Mouse (Mus musculus) monocyte, adult 2 months (primary cell): ENCODE data around the gene Sptssa.
"Not testable (repeated sequence)": the region's sequence is repeated elsewhere in the genome, so short reads cannot be mapped to it uniquely, and the experiment has no call there.

ENCODE experiments used
- DNase-seq, 2 experiments: peaks; one replicate each; pipeline ENCODE4 v3.0.0; 2022; ENCODE audit warnings: low spot score in 2 of 2, low read depth in 1 of 2

The Sptssa gene

GRCm38 (mm10) chr12:54656396-54657171 is at the start of gene Sptssa:
Gene Sptssa (minus strand): TSS chr12:54656573.
- DNase-seq: peak; percentile 89 to 91

DNA sequence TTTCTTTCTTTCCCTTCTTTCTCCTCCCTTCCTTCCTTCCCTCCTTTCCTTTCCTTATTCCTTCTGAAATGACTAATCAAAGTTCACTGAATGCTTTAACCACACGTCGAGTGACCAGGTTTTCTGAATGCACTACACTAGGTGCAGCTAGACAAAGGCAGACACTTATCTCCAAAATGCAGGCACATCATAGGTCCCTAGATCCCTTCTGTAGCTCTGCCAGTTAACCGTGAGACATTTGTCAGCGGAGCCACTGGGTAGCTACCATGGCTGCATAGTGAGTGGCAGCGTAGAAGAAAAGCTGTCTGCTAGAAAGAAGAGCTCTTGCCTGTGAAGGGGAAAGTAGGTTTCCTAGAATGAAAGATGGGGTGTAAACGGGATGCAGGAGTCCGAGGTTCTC is 43.0 kb upstream of the Sptssa start:
- no peak for DNase-seq

- DNase-seq: no peak
These were observed 41.4 kb upstream of the Sptssa start for GRCm38 (mm10) chr12:54697791-54698250.

DNA sequence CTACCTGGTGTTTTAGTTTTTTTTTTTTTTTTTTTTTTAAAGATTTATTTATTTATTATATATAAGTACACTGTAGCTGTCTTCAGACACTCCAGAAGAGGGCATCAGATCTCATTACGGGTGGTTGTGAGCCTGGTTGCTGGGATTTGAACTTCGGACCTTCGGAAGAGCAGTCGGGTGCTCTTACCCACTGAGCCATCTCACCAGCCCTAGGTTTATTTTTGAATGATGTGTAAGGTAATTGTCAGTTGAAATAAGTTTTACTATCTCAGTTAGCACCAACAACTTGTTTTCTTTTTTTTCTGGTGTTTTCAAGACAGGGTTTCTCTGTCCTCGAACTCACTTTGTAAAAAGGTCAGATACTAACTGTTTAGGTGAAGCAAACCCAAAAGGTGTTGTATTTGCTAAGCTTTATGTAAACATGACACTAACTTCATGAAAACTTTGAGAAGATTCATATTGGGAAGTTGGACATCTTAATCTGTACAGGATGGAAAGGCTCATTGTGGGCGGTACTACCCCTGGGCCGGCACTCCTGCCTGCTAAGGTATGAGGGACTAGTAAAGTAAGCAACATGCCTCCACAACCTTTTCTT is 40.7 kb upstream of the Sptssa start:
- no peak for DNase-seq

DNA sequence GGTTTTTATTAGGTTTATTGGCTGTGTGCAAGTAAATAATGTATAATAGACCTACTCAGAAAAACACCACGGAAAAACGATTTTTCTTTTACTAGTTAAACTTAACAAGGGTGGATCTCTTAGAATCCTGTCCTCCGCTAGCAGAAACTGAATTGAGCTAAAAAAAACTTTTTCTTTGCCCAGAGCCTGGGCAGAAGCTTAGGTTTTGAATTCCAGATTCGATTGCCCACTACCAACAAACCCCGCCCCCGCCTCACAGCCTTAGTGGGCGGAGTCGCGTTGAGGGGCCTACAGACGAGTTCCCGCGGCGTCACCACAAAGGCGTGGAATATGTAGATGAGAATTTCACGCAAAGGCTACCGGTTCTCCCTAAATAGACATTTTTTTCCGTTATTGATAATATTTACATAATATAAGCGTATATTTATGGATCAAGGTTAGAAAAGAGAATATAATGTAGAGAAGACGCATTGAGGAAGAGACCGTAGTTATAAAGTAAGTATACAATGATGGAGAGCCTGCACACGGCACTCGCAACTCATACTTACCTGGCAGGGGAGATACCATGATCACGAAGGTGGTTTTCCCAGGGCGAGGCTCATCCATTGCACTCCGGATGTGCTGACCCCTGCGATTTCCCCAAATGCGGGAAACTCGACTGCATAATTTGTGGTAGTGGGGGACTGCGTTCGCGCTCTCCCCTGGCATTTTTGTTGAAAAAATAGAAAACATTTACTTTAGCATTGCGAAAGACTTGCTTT is 40.0 kb upstream of the Sptssa start:
- peak; percentile 69 to 84 for DNase-seq

DNA sequence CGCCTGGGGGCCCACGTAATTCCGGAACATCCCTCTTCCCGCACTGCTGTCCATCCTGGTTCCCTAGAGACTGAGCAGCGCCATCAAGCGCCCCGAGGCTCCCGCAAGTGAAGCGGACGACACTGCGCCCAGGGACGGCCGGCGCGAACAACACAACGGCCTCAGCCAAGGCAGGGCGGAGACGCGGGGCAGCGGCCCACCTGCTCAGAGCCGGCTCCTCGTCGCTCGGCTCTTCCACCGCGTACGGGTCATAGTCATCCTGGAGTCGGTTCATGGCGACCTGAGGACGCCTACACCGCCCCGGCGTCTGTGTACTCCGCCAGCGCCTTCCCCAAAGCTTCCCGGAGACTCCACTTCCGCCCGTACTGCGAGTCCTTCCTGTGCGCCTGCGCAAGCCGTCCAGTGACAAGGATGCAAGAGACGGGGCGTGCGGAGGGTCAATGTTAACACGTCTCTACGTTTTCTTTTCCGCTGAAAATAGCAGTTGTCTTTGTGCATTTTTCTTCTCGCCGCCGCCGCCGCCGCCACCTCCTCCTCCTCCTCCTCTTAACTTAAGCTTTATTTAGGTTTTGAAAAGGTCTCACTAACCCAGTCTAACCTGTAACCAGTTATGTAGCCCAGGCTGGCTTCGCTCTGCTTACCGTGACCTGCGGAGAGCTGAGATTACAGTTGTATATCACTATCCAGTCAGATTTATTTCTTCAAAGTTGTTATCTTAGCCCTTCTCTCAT is 39.3 kb upstream of the Sptssa start, which contains the start of gene Eapp:
TSS of gene Eapp (minus strand) at position 387 of the 731 bp plus-strand sequence.
- peak; percentile 85 to 89 for DNase-seq

- no peak for DNase-seq
These were observed 38.6 kb upstream of the Sptssa start for GRCm38 (mm10) chr12:54694847-54695510.

- no peak for DNase-seq
These were observed 32.7 kb upstream of the Sptssa start for GRCm38 (mm10) chr12:54689082-54689481.

DNA sequence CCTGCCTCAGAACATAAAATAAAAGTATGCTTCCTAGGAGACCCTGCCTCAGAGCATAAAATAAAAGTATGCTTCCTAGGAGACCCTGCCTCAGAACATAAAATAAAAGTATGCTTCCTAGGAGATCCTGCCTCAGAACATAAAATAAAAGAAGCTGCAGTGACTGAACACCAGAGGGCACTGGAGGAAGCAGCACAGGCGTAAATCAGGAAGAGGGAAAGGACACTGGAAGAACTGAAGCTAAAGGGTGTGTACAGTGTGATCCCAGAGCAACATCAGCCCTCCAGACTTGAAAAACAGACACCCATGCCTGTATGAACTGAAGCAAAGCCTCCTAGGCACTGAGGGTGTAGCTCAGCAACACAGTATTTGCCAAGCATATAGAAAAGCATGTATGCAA is 26.8 kb upstream of the Sptssa start:
- no peak for DNase-seq

- no peak for DNase-seq
These were observed 20.3 kb upstream of the Sptssa start for GRCm38 (mm10) chr12:54676709-54677108.

DNA sequence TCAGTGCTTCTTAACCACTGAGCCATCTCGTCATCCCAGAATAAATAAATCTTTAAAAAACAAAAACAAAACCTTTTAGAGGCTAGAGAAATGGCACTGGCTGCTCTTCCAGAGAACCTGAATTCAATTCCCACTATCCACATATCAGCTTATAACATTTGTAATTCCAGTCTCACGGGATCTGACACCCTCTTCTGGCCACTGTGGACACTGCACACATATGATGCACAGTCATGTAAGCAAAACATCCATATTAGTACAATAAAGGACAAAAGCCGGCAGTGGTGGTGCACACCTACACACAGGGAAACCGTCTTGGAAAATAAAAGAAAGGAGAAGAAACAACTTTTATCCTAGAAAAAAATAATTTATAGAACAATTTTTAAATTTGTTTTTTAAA is 19.0 kb upstream of the Sptssa start:
- DNase-seq: no peak

DNA sequence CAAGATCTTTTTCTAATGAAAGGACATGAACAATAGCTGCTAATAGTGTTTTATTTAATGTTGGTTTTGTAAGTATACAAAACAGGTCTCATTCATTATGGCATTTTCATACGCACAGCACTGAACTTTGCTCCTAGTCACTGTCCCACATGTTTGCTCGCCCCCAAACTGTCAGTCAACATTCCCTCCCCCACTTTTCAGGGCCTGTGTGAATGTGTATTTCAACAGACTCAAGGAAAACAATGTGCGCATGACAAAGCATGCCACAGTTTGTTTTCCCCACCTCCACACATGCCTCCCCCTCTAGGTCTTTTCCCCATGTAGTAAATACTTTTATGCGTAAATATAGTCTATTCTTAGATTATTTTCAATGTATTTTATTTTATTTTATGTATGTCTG is 14.9 kb upstream of the Sptssa start:
- no peak for DNase-seq

DNA sequence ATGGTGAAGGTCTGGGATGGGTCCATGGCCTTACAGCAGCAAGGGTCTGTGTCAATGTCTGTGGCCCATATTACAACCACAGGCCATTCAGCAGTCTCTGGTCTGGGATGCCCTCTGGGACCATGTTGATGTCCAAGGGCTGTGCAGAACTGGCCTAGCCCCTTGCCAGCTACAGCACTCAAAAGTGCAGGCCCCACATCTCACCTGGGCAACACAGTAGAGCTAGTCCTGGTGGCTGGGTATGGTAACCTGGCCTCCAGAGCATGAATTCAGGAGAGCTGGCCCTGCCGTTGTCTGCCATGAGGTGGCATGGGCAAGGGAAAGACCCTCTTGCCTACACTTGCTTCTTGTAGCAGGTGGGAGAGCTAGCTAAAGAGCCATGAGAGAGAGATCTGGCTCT is 11.8 kb upstream of the Sptssa start:
- DNase-seq: no peak

DNA sequence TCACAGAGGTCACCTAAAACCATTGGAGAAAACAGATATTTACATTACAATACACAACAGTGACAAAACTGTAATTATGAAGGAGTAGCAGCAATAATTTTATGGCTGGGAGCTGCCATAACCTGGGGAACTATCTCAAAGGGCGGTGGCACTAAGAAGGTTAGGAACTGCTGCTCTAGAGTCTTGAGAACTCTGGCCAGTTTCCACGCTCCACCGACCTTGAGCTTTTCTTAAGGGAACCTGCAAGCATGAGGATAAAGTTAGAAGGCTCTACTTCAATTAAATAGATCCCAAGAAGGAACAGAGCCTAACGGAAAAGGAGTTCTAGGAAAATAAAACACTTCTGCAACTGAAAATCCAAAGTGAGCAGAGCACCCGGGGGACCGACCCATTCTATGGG is 9.2 kb upstream of the Sptssa start:
- DNase-seq: no peak

- DNase-seq: not testable (repeated sequence)
These were observed 5.1 kb upstream of the Sptssa start for GRCm38 (mm10) chr12:54661470-54661869.

- DNase-seq: no peak
These were observed 3.5 kb upstream of the Sptssa start for GRCm38 (mm10) chr12:54659901-54660300.

DNA sequence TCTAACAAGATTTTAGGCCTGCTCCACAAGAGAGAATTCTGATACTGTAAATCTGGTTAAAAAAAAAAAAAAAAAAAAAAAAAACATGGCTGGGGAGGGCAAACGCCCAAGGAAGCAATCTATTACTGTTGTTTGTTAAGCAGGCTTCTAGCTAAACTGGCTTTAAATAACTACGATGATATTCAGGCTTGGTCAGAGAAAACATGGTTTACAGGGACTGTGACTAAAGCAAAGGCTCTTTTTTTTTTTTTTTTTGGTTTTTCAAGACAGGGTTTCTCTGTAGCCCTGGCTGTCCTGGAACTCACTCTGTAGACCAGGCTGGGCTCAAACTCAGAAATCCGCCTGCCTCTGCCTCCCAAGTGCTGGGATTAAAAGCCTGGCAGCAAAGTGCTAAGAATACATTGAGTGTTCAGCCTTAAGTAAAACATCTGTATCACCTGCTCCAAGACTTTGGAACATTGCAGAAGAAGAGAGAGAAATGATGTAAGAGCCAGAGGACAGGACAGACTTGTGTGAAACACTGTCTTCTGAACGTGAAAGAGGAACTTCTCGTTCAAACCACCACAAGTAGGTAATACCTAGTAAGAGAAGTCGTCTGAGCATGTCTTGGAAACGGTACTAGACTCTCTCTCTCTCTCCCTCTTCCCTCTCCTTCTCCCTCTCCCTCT is 2.2 kb upstream of the Sptssa start:
- DNase-seq: no peak

GRCm38 (mm10) chr12:54657951-54658350 is 1.6 kb upstream of the Sptssa start:
- no peak for DNase-seq

DNA sequence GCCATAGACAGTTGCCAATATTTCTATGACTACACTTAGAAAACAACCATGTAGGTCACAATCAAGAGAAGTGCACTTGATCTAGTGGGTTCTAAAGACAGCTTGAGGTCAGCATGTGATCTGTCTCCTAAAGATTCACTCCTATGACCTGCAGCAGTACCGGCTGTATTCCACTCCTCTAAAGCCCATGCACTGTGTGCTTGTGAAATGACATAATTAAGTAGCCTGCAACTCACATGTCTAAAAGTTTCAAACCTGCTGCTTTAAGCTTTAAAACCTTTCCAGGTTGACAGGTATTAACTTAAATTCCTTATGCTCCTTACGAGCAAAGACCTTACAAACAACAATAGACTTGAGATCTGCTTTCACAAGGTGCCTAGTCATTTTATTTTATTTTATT is 853 bp upstream of the Sptssa start:
- DNase-seq: no peak

DNA sequence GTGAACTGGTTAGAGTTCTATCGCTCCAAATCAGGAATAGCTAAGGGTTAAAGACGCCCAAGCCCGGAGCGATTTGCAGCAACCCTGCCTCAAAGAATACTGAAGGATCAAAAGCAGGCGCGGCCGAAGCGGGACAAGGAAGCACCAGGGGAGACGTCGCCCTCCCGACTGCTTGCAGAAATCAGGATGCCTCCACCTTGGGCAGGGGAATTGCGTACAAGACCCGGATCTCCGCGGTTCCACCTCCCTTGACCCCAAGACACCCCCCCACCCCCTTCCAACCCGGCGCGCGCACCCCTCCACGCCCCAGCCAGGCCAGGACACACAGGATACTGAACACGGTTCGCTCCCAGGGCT is 356 bp downstream of the Sptssa start:
- DNase-seq: no peak
